Mouse (Mus musculus): ENCODE data around the gene Esp31.

Esp31 gene

DNA sequence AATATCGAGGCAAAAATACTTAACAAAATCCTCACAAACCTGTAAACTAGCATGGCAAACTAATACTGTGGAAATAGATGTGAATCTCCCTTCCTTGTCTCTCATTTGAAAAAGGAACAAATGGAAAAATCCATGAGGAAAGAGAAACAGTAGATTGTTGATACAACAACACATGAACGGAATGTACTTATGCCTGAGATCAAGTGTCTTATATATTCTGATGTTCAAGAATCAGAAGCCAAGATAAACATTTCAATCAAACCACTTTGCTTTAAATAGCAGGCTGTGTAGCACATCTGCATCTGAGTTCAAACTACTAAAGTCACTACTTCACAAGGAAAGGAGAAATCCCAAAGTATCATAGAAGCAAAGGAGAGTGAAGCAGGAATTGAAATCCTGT is at the start of gene Esp31:
Gene Esp31, plus strand, starts transcription at position 301 of the 400 bp plus-strand sequence.
- DNase-seq, result no peak

Data from kidney, adult 18-20 months (tissue).